Mouse (Mus musculus): ENCODE data around the gene Rbm41.

Rbm41 gene

GRCm38 (mm10) chrX:139997740-139998690 is at the start of gene Rbm41:
Gene Rbm41 (minus strand): TSS chrX:139998595.
- peak; percentile 77 for DNase-seq

- DNase-seq, result no peak
Measured at GRCm38 (mm10) chrX:139998691-139999065, 283 bp upstream of the Rbm41 start.

- DNase-seq, result no peak
Measured at GRCm38 (mm10) chrX:139982115-139982514, 16.3 kb downstream of the Rbm41 start.

GRCm38 (mm10) chrX:139933507-139933906 is 64.9 kb downstream of the Rbm41 start:
- no peak for DNase-seq

- peak; percentile 3 for DNase-seq
Measured at GRCm38 (mm10) chrX:139932472-139932871, 65.9 kb downstream of the Rbm41 start.

- DNase-seq, result no peak
Measured at GRCm38 (mm10) chrX:139920572-139920971, 77.8 kb downstream of the Rbm41 start.

- no peak for DNase-seq
Measured at GRCm38 (mm10) chrX:139891387-139891786, 107.0 kb downstream of the Rbm41 start.

GRCm38 (mm10) chrX:139883221-139883620 is 115.2 kb downstream of the Rbm41 start:
- DNase-seq, result no peak

- peak; percentile 4 for DNase-seq
Measured at GRCm38 (mm10) chrX:139877936-139878335, 120.5 kb downstream of the Rbm41 start.

- DNase-seq, result peak; percentile 1
Measured at GRCm38 (mm10) chrX:139877105-139877504, 121.3 kb downstream of the Rbm41 start.

- peak; percentile 82 for DNase-seq
Measured at GRCm38 (mm10) chrX:139870938-139871791, 127.2 kb downstream of the Rbm41 start, which contains the start of gene Morc4. Gene Morc4 (minus strand): TSS chrX:139871677.

- DNase-seq, result peak; percentile 66
Measured at GRCm38 (mm10) chrX:139870300-139870711, 128.1 kb downstream of the Rbm41 start.

GRCm38 (mm10) chrX:139859402-139859801 is 139.0 kb downstream of the Rbm41 start:
- no peak for DNase-seq

GRCm38 (mm10) chrX:139854795-139855194 is 143.6 kb downstream of the Rbm41 start:
- no peak for DNase-seq

GRCm38 (mm10) chrX:139841091-139841490 is 157.3 kb downstream of the Rbm41 start:
- no peak for DNase-seq

All from embryo, embryonic 11 days (tissue).